Mouse (Mus musculus): ENCODE results near the gene Ubr1. TPM values are rescaled to one million over a fixed set of nuclear protein-coding genes. Genes with fewer than 3 reads are reported as not detected.
"Not testable (repeated sequence)": the region's sequence is repeated elsewhere in the genome, so short reads cannot be mapped to it uniquely, and the experiment has no call there.

The Ubr1 gene
- polyA plus RNA-seq, 1 experiment from 2014 or later = 10.8 TPM

- no peaks in the 10 kb centered on the region for H3K36me3 ChIP-seq (replicated peaks)
- no peak overlapping the region for H3K4me3 ChIP-seq (replicated peaks)
- no peak overlapping the region for H3K9ac ChIP-seq
- peaks cover 7% of the 10 kb centered on the region; the same call in 1 of the 2 replicates for H3K4me1 ChIP-seq (replicated peaks)
- no peaks in the 10 kb centered on the region for H3K9me3 ChIP-seq (replicated peaks)
- 48% methylated on average over 8 of the region's 8 CpGs for WGBS (ENCODE audit: insufficient replicate concordance)
- H3K27me3 ChIP-seq = no peaks in the 10 kb centered on the region
- no peak overlapping the region for H3K4me2 ChIP-seq
- H3K27ac ChIP-seq (replicated peaks) = no peak overlapping the region
- 0 out of 2 replicates have a peak, but pooled peaks have one; percentile 22 for ATAC-seq (ENCODE audit: insufficient read depth)
These were observed 28.3 kb upstream of the Ubr1 start for GRCm38 (mm10) chr2:120998863-120999262.

GRCm38 (mm10) chr2:120996607-120997006 is 26.1 kb upstream of the Ubr1 start:
- not testable (repeated sequence) for H3K36me3 ChIP-seq (replicated peaks); H3K4me1 ChIP-seq (replicated peaks); H3K4me2 ChIP-seq; H3K9ac ChIP-seq; H3K27me3 ChIP-seq; H3K9me3 ChIP-seq (replicated peaks); H3K27ac ChIP-seq (replicated peaks); H3K4me3 ChIP-seq (replicated peaks); ATAC-seq (ENCODE audit: insufficient read depth)
- 53% methylated on average over 1 of the region's 1 CpGs for WGBS (ENCODE audit: insufficient replicate concordance)

GRCm38 (mm10) chr2:120991196-120991595 is 20.7 kb upstream of the Ubr1 start:
- 69% methylated on average over 4 of the region's 4 CpGs for WGBS (ENCODE audit: insufficient replicate concordance)
- Histone ChIP-seq H3K4me2 (no peak overlapping the region), H3K27me3 (no peaks in the 10 kb centered on the region), H3K4me1 (replicated peaks) (peaks cover 5% of the 10 kb centered on the region), H3K4me3 (replicated peaks) (no peak overlapping the region), H3K9me3 (replicated peaks) (no peaks in the 10 kb centered on the region), H3K27ac (replicated peaks) (no peak overlapping the region), H3K9ac (no peak overlapping the region), H3K36me3 (replicated peaks) (no peaks in the 10 kb centered on the region)
- ATAC-seq (ENCODE audit: insufficient read depth) = no peak

GRCm38 (mm10) chr2:120985241-120985640 is 14.7 kb upstream of the Ubr1 start:
- no peak for ATAC-seq (ENCODE audit: insufficient read depth)
- 66% methylated on average over 1 of the region's 1 CpGs for WGBS (ENCODE audit: insufficient replicate concordance)
- H3K4me2 ChIP-seq = no peak overlapping the region

GRCm38 (mm10) chr2:120983611-120984010 is 13.1 kb upstream of the Ubr1 start:
- Histone ChIP-seq H3K9ac (no peak overlapping the region), H3K4me2 (no peak overlapping the region), H3K36me3 (replicated peaks) (0 out of 2 replicates have a peak, but pooled peaks cover 3% of the 10 kb centered on the region), H3K4me3 (replicated peaks) (no peak overlapping the region), H3K27me3 (no peaks in the 10 kb centered on the region), H3K4me1 (replicated peaks) (no peaks in the 10 kb centered on the region; the same call in 1 of the 2 replicates), H3K27ac (replicated peaks) (no peak overlapping the region), H3K9me3 (replicated peaks) (no peaks in the 10 kb centered on the region)
- 56% methylated on average over 2 of the region's 2 CpGs for WGBS (ENCODE audit: insufficient replicate concordance)
- ATAC-seq (ENCODE audit: insufficient read depth) = no peak

More at GRCm38 (mm10) chr2:120985241-120985640, 14.7 kb upstream of the Ubr1 start:
- no peak overlapping the region for H3K27ac ChIP-seq (replicated peaks)
- no peaks in the 10 kb centered on the region; the same call in 1 of the 2 replicates for H3K4me1 ChIP-seq (replicated peaks)
- no peaks in the 10 kb centered on the region for H3K27me3 ChIP-seq
- H3K4me3 ChIP-seq (replicated peaks) = no peak overlapping the region
- H3K9ac ChIP-seq = no peak overlapping the region
- H3K36me3 ChIP-seq (replicated peaks) = 0 out of 2 replicates have a peak, but pooled peaks cover 3% of the 10 kb centered on the region
- no peaks in the 10 kb centered on the region for H3K9me3 ChIP-seq (replicated peaks)

GRCm38 (mm10) chr2:120980861-120981260 is 10.3 kb upstream of the Ubr1 start:
- H3K27me3 ChIP-seq = no peaks in the 10 kb centered on the region
- H3K4me3 ChIP-seq (replicated peaks) = no peak overlapping the region
- 0 out of 2 replicates have a peak, but pooled peaks cover 3% of the 10 kb centered on the region for H3K36me3 ChIP-seq (replicated peaks)
- 55% methylated on average over 2 of the region's 2 CpGs for WGBS (ENCODE audit: insufficient replicate concordance)
- no peak overlapping the region for H3K4me2 ChIP-seq
- no peak overlapping the region for H3K9ac ChIP-seq
- no peak overlapping the region for H3K27ac ChIP-seq (replicated peaks)
- H3K9me3 ChIP-seq (replicated peaks) = no peaks in the 10 kb centered on the region
- ATAC-seq (ENCODE audit: insufficient read depth) = no peak
- peaks cover 19% of the 10 kb centered on the region for H3K4me1 ChIP-seq (replicated peaks)

GRCm38 (mm10) chr2:120979819-120980218 is 9.3 kb upstream of the Ubr1 start:
- Histone ChIP-seq H3K4me2 (no peak overlapping the region), H3K27me3 (no peaks in the 10 kb centered on the region), H3K9me3 (replicated peaks) (no peaks in the 10 kb centered on the region), H3K27ac (replicated peaks) (no peak overlapping the region), H3K9ac (no peak overlapping the region), H3K4me3 (replicated peaks) (no peak overlapping the region), H3K36me3 (replicated peaks) (0 out of 2 replicates have a peak, but pooled peaks cover 3% of the 10 kb centered on the region), H3K4me1 (replicated peaks) (peaks cover 23% of the 10 kb centered on the region)
- no peak for ATAC-seq (ENCODE audit: insufficient read depth)
- WGBS (ENCODE audit: insufficient replicate concordance) = 88% methylated on average over 1 of the region's 1 CpGs

- Histone ChIP-seq H3K4me1 (replicated peaks) (peaks cover 24% of the 10 kb centered on the region), H3K9me3 (replicated peaks) (no peaks in the 10 kb centered on the region), H3K27me3 (no peaks in the 10 kb centered on the region), H3K27ac (replicated peaks) (no peak overlapping the region), H3K4me3 (replicated peaks) (no peak overlapping the region), H3K36me3 (replicated peaks) (0 out of 2 replicates have a peak, but pooled peaks cover 3% of the 10 kb centered on the region), H3K9ac (no peak overlapping the region), H3K4me2 (no peak overlapping the region)
- WGBS (ENCODE audit: insufficient replicate concordance) = 64% methylated on average over 2 of the region's 2 CpGs
- no peak for ATAC-seq (ENCODE audit: insufficient read depth)
These were observed 8.2 kb upstream of the Ubr1 start for GRCm38 (mm10) chr2:120978693-120979037.

- H3K4me2 ChIP-seq = peak overlapping the region; percentile 95
- WGBS (ENCODE audit: insufficient replicate concordance) = 78% methylated on average over 8 of the region's 8 CpGs
- peaks cover 30% of the 10 kb centered on the region for H3K4me1 ChIP-seq (replicated peaks)
- peak overlapping the region; percentile 89 for H3K9ac ChIP-seq
- H3K27ac ChIP-seq (replicated peaks) = peak overlapping the region; percentile 100
- no peaks in the 10 kb centered on the region for H3K27me3 ChIP-seq
- no peak for ATAC-seq (ENCODE audit: insufficient read depth)
- peak overlapping the region; percentile 85 for H3K4me3 ChIP-seq (replicated peaks)
- 0 out of 2 replicates have a peak, but pooled peaks cover 3% of the 10 kb centered on the region for H3K36me3 ChIP-seq (replicated peaks)
- H3K9me3 ChIP-seq (replicated peaks) = no peaks in the 10 kb centered on the region
These were observed 7.6 kb upstream of the Ubr1 start for GRCm38 (mm10) chr2:120977926-120978692.

GRCm38 (mm10) chr2:120976990-120977925 is 6.7 kb upstream of the Ubr1 start, which contains the start of gene Tmem62:
TSS of gene Tmem62 (plus strand) at chr2:120977017.
- peak; percentile 82 for ATAC-seq (ENCODE audit: insufficient read depth)
- WGBS (ENCODE audit: insufficient replicate concordance) = 1% methylated on average over 71 of the region's 71 CpGs

GRCm38 (mm10) chr2:120976308-120976707 is 5.8 kb upstream of the Ubr1 start:
- H3K9me3 ChIP-seq (replicated peaks) = no peaks in the 10 kb centered on the region
- H3K9ac ChIP-seq = no peak overlapping the region
- WGBS (ENCODE audit: insufficient replicate concordance) = 40% methylated on average over 4 of the region's 4 CpGs
- no peaks in the 10 kb centered on the region for H3K27me3 ChIP-seq
- H3K4me1 ChIP-seq (replicated peaks) = peaks cover 41% of the 10 kb centered on the region
- peak overlapping the region; percentile 100; the same call in 1 of the 2 replicates for H3K27ac ChIP-seq (replicated peaks)
- H3K4me3 ChIP-seq (replicated peaks) = peak overlapping the region; percentile 85
- peak overlapping the region; percentile 95 for H3K4me2 ChIP-seq
- H3K36me3 ChIP-seq (replicated peaks) = 0 out of 2 replicates have a peak, but pooled peaks cover 3% of the 10 kb centered on the region
- ATAC-seq (ENCODE audit: insufficient read depth) = no peak

More at GRCm38 (mm10) chr2:120976990-120977925, 6.7 kb upstream of the Ubr1 start, which contains the start of gene Tmem62:
- Histone ChIP-seq H3K27me3 (no peaks in the 10 kb centered on the region), H3K4me1 (replicated peaks) (peaks cover 34% of the 10 kb centered on the region), H3K9me3 (replicated peaks) (no peaks in the 10 kb centered on the region), H3K36me3 (replicated peaks) (0 out of 2 replicates have a peak, but pooled peaks cover 3% of the 10 kb centered on the region), H3K9ac (peak within 1 kb of the TSS; percentile 89), H3K27ac (replicated peaks) (peak within 1 kb of the TSS; percentile 100), H3K4me2 (peak within 1 kb of the TSS; percentile 95), H3K4me3 (replicated peaks) (peak within 1 kb of the TSS; percentile 85)
